Mouse (Mus musculus) midbrain, embryonic 11.5 days (tissue): ENCODE measurements around the gene Gsap. TPM values are rescaled to one million over a fixed set of nuclear protein-coding genes. Genes with fewer than 3 reads are reported as not detected.
"Not testable (repeated sequence)": the region's sequence is repeated elsewhere in the genome, so short reads cannot be mapped to it uniquely, and the experiment has no call there.

ENCODE experiments used
- ATAC-seq: fragments of 200-750 bp; cut with Nextera tagmentation; 2 replicates; pipeline ENCODE4 v1.8.0; 2017; ENCODE audit warnings: moderate TSS enrichment, moderate library complexity; ENCODE audit not compliant: low FRiP score
- DNase-seq: peaks from one replicate; pipeline ENCODE4 v3.0.0; 2015; ENCODE audit warnings: low spot score; ENCODE audit errors: missing footprints
- H3K27ac ChIP-seq: fragments of 300-500 bp; sonication (generic); 2 replicates; pipeline ENCODE4 v1.5.1; 2014; ENCODE audit warnings: low read depth, low read length
- H3K27me3 ChIP-seq: fragments of 300-500 bp; sonication (generic); 2 replicates; pipeline ENCODE4 v1.6.1; 2014; ENCODE audit warnings: mild to moderate bottlenecking, low read length, moderate library complexity, mixed read lengths; ENCODE audit not compliant: control insufficient read depth, insufficient read depth
- H3K36me3 ChIP-seq: fragments of 300-500 bp; sonication (generic); 2 replicates; pipeline ENCODE4 v1.6.1; 2014; ENCODE audit warnings: mild to moderate bottlenecking, low read length, moderate library complexity, mixed read lengths; ENCODE audit not compliant: control insufficient read depth, insufficient read depth
- H3K4me1 ChIP-seq: fragments of 300-500 bp; sonication (generic); 2 replicates; pipeline ENCODE4 v1.6.1; 2014; ENCODE audit warnings: low read length; ENCODE audit not compliant: control insufficient read depth, insufficient read depth
- H3K4me2 ChIP-seq: fragments of 300-500 bp; sonication (generic); 2 replicates; pipeline ENCODE4 v1.6.1; 2014; ENCODE audit warnings: mild to moderate bottlenecking, moderate library complexity
- H3K4me3 ChIP-seq: fragments of 300-500 bp; sonication (generic); 2 replicates; pipeline ENCODE4 v1.5.1; 2014; ENCODE audit warnings: low read depth, low read length
- H3K9ac ChIP-seq: fragments of 300-500 bp; sonication (generic); 2 replicates; pipeline ENCODE4 v1.6.1; 2014; ENCODE audit warnings: low read length
- H3K9me3 ChIP-seq: fragments of 300-500 bp; sonication (generic); 2 replicates; pipeline ENCODE4 v1.6.1; 2016; ENCODE audit warnings: low read length; ENCODE audit not compliant: control insufficient read depth
- WGBS: fragments of 180-500 bp; shearing (Covaris S2); extraction: QIAGEN DNeasy Blood & Tissue Kit; methylation state at CpG from one replicate; pipeline ENCODE4 v1.1.7; 2014; 5-methylcytosine and 5-hydroxymethylcytosine counted together
- polyA plus RNA-seq: library from polyadenylated mRNA; unstranded; fragments of >200 nt; fragmentation: Nextera tagmentation; extraction: Ambion mirVana; gene quantifications from 2 replicates; pipeline ENCODE4 v1.2.1, GENCODE M21; 2014

The Gsap gene
- 2.4 TPM in 2 replicates for polyA plus RNA-seq

DNA sequence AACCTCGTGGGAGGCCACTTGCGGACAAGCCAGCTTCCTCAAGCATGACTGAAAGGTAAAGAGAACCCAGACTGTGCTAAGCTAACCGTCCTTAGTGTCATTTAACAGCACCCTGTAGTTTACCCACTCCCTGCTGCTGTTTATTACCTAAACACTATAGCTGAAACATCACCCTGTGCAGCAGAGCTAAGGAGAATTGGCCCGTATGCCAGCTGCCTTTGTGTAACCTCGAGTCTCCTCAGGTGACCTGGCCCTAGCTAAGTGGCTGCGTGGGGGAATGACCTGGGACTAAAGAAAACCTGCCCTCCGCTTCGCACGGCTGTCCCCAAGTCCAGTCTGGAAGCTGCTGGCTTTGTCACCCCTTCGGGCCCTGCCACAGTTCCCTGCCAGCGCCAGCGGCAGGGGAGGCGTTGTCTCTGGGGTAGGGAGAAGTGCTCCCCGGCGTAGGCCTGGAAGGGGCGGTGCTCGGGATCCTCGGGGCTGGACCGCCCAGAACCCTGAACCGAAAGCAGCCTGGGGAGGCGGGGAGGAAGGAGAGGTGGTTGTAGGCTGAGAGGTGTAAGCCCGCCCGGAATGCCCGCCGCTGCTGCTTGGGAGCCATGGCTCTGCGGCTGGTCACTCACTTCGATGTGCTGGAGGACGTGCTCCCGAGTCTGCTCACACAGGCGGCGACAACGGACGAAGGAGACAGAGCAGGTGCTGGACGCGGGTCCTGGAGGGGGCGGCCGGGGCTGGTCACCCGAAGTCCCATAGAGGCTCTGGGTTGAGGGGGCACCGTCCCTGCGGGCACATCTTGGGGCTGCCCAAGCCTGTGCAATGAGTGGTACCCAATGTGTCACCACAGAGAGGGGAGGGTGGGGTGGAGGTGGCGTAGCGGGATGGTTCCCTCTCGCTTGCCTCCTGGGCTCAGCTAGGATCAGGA is at the start of gene Gsap:
Gene Gsap (plus strand): TSS at position 492 of the 922 bp plus-strand sequence.
- ATAC-seq = peak; percentile 88

DNA sequence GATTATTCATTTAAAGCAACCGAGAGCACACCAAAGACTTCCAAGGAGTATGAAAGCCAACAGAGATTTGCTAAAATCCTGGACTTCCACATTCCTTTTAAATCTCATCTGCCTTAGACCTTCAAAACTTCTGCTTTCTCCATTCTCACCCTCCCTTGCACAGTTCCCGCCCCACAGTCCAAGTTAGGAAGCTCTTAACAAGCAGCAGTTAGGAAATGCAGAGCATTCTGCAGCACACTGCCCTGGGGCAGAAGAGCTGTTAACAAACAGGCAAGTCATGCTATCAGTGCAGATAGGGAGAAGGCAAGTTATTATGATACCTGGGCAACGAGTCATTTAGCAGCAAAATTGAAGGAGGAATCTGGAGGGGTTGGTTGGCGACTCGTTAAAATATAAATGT is 49.5 kb upstream of the Gsap start:
- Histone ChIP-seq H3K9me3 (no peaks in the 10 kb centered on the region), H3K4me2 (no peak overlapping the region), H3K36me3 (no peaks in the 10 kb centered on the region), H3K27ac (no peak overlapping the region), H3K27me3 (no peaks in the 10 kb centered on the region), H3K4me3 (no peak overlapping the region), H3K9ac (no peak overlapping the region), H3K4me1 (no peaks in the 10 kb centered on the region)
- 85% methylated on average over 5 of the region's 5 CpGs for WGBS
- ATAC-seq = no peak
- no peak for DNase-seq

More for the DNA sequence above, at the start of gene Gsap:
- 3% methylated on average over 43 of the region's 43 CpGs for WGBS
- H3K4me3 ChIP-seq = peak within 1 kb of the TSS; percentile 49
- H3K27ac ChIP-seq = no peak within 1 kb of the TSS
- H3K9me3 ChIP-seq = no peaks in the 10 kb centered on the region
- peaks cover 3% of the 10 kb centered on the region; the same call in 1 of the 2 replicates for H3K4me1 ChIP-seq
- no peaks in the 10 kb centered on the region for H3K36me3 ChIP-seq
- peak; percentile 96 for DNase-seq
- no peaks in the 10 kb centered on the region for H3K27me3 ChIP-seq
- H3K9ac ChIP-seq = peak within 1 kb of the TSS; percentile 83
- peak within 1 kb of the TSS; percentile 74 for H3K4me2 ChIP-seq

DNA sequence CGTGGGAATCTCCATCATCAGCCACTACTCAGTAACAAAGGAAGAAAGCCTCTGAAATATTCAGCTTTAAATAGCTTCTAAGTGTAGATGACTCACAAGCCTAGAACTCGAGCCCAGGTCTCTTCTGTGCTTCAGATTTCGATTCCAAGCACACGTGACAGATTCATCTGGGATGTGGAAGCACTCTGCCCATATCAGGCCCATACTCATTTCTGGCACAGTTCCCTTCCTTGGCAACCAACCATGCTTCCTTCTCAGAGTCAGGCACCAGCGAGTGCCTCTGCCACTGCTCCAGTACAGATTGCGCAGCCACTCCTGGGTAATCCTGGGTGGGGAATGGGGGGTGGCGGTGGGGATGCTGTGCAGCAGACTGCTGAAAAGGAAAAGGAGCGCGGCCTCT is 46.5 kb upstream of the Gsap start:
- Histone ChIP-seq H3K9ac (no peak overlapping the region), H3K27ac (no peak overlapping the region), H3K4me1 (no peaks in the 10 kb centered on the region), H3K4me3 (no peak overlapping the region), H3K9me3 (no peaks in the 10 kb centered on the region), H3K36me3 (no peaks in the 10 kb centered on the region), H3K4me2 (no peak overlapping the region), H3K27me3 (no peaks in the 10 kb centered on the region)
- 71% methylated on average over 9 of the region's 9 CpGs for WGBS
- ATAC-seq (no peak), DNase-seq (peak; percentile 79)

- not testable (repeated sequence) for H3K27me3 ChIP-seq, H3K9ac ChIP-seq, H3K36me3 ChIP-seq, ATAC-seq, H3K27ac ChIP-seq, H3K4me1 ChIP-seq, H3K4me2 ChIP-seq, H3K4me3 ChIP-seq, H3K9me3 ChIP-seq
- WGBS = 75% methylated on average over 7 of the region's 7 CpGs
- DNase-seq = peak; percentile 67
These were observed 44.9 kb upstream of the Gsap start for GRCm38 (mm10) chr5:21141133-21141551.

DNA sequence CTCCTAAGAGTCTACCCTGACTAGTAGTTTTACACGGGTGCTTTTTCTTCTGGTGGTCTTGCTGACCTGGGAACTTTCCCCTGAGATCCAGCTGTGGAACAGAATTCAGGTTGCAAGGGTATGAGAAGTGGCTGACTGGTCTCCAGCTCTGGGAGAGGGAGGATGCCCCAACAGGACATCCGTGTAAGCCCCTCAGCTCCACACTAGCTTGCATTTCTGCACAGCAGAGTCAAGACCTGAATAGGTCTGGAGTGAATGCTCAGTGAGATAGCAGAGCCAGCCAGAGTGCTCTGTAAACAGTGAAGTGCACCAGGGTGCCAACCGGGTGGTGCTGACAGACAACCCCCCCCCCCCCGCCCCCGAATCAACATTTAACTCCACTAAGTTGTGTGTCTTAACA is 44.4 kb upstream of the Gsap start:
- Histone ChIP-seq H3K27me3 (no peaks in the 10 kb centered on the region), H3K4me2 (no peak overlapping the region), H3K27ac (no peak overlapping the region), H3K9ac (no peak overlapping the region), H3K4me1 (no peaks in the 10 kb centered on the region), H3K9me3 (no peaks in the 10 kb centered on the region), H3K36me3 (no peaks in the 10 kb centered on the region), H3K4me3 (no peak overlapping the region)
- DNase-seq (peak; percentile 68), ATAC-seq (no peak)
- 54% methylated on average over 5 of the region's 5 CpGs for WGBS

GRCm38 (mm10) chr5:21143032-21143431 is 43.0 kb upstream of the Gsap start:
- Histone ChIP-seq H3K4me3 (no peak overlapping the region), H3K27ac (no peak overlapping the region), H3K27me3 (no peaks in the 10 kb centered on the region), H3K4me1 (no peaks in the 10 kb centered on the region), H3K9me3 (no peaks in the 10 kb centered on the region), H3K4me2 (no peak overlapping the region), H3K9ac (no peak overlapping the region), H3K36me3 (no peaks in the 10 kb centered on the region)
- DNase-seq (no peak), ATAC-seq (no peak)
- 91% methylated on average over 7 of the region's 7 CpGs for WGBS

GRCm38 (mm10) chr5:21144506-21145169 is 41.4 kb upstream of the Gsap start:
- Histone ChIP-seq H3K27me3 (no peaks in the 10 kb centered on the region), H3K4me3 (no peak overlapping the region), H3K4me1 (no peaks in the 10 kb centered on the region), H3K4me2 (no peak overlapping the region), H3K27ac (no peak overlapping the region), H3K9me3 (no peaks in the 10 kb centered on the region), H3K36me3 (no peaks in the 10 kb centered on the region), H3K9ac (no peak overlapping the region)
- 73% methylated on average over 8 of the region's 8 CpGs for WGBS
- DNase-seq (peak; percentile 73), ATAC-seq (peak; percentile 38; the same call in 1 of the 2 replicates)

DNA sequence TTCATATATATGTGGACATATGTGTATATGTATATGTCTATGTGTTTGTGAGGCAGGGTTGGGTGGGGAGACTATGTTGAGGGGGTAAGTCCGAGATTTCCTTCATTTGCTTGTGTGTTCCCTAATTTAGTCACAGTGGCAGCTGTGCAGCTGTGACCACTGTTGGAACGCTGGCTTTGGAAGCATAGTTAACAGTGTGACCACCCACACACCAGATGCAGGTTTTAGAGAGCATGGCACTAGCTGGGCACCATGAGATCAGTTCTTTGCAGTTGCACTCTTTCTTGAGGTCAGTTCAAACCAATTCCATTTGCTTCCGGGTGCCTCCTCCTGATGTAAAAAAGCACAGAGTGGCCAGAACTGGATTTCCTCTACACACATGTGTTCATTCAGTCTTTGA is 37.7 kb upstream of the Gsap start:
- no peak overlapping the region for H3K4me3 ChIP-seq
- WGBS = 82% methylated on average over 3 of the region's 3 CpGs
- no peak overlapping the region for H3K4me2 ChIP-seq
- DNase-seq (no peak), ATAC-seq (no peak)
- no peaks in the 10 kb centered on the region for H3K9me3 ChIP-seq
- no peaks in the 10 kb centered on the region for H3K4me1 ChIP-seq
- H3K36me3 ChIP-seq = no peaks in the 10 kb centered on the region
- H3K27me3 ChIP-seq = no peaks in the 10 kb centered on the region
- H3K9ac ChIP-seq = no peak overlapping the region
- H3K27ac ChIP-seq = no peak overlapping the region

GRCm38 (mm10) chr5:21153672-21154071 is 32.4 kb upstream of the Gsap start:
- no peak overlapping the region for H3K4me3 ChIP-seq
- no peak overlapping the region for H3K27ac ChIP-seq
- H3K36me3 ChIP-seq = no peaks in the 10 kb centered on the region
- no peaks in the 10 kb centered on the region for H3K27me3 ChIP-seq
- H3K4me2 ChIP-seq = no peak overlapping the region
- DNase-seq (peak; percentile 26), ATAC-seq (no peak)
- no peak overlapping the region for H3K9ac ChIP-seq
- no peaks in the 10 kb centered on the region for H3K4me1 ChIP-seq
- no peaks in the 10 kb centered on the region; the same call in 1 of the 2 replicates for H3K9me3 ChIP-seq
- WGBS = 78% methylated on average over 1 of the region's 1 CpGs
